Mouse (Mus musculus): ENCODE measurements at regions not wholly inside any gene's neighbourhood (a gene's known extent, or its start where the extent isn't known, plus 50 kb on each side); places are given as distances from the start of the nearest gene placed in this dataset.

DNA sequence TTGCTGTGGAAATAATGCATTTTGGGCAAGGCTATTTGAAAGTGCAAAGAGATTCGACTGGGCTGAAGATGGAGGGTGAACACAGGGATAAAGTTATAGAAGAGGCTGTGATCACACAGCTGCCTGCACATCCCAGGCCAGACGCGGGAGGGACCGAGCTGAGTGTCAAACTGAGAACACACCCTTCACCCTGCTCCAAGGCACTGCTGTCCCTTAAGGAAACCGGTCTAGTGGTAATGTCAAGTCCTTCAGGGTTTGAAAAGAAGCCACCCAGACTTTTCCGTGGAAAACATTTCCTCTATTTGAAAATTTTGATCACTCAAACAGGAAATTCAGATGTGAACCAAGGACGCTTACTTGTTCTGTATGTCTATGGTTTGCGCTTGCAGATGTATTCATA, 134.6 kb downstream of the Gm11011 start:
- intact Hi-C loops (cut with DNase I): no loop called here
- no peak for DNase-seq

DNA sequence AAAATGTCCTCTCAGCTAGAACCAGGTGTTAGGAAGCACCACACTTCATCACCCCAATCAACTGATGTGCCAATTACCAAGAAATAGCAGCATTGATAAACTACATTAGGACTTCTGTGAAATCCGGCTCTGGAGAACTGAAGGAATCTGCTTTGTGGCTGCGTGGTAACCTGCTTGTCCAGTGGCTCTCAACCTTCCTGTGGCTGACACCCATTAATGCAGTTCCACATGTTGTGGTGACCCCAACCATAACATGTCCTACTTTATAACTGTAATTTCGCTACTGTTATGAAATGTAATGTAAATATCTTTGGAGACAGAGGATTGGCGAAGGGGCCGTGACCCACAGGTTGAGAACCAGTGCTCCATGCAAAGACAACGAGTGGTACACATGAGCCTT, 136.7 kb downstream of the Gm11011 start:
- intact Hi-C loops (cut with DNase I): no loop called here
- DNase-seq: no peak

DNA sequence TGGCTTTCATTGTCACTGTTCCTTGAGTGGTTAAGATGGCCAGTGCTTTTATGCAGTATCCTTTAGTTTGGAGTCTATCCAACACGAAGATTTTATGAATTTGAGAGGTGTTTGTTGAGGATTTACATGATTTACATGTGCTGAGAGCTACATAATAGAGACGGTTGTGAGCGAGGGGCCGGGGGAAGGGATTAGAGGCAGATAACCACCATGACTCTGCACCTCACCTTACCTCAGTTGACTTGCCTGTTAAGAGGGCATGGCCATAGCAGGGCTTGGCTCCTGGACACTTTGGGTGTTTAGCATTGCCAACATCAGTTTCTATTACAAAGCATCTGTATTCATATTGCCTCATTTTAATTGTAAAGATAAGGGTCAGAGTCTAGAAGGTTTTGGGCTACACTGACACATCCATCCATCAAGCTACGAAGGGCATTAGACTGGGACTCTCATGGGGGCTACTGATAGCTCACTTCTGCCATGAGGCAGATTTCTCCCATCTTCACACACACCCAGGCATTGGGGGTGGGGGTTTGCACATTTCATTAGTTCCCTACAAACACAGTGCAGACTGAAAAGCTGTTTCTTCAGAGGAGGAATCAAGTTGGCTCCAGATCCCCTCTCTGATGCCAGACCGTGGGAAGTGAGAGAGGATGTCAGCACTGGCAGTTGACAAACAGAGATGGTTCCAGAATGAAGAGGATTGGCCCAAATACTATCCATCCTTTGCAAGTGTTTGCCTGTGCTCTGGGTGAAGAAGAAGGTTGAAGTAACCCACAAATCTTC, 139.9 kb downstream of the Gm11011 start:
- DNase-seq: no peak
- intact Hi-C loops (cut with DNase I): no loop called here

DNA sequence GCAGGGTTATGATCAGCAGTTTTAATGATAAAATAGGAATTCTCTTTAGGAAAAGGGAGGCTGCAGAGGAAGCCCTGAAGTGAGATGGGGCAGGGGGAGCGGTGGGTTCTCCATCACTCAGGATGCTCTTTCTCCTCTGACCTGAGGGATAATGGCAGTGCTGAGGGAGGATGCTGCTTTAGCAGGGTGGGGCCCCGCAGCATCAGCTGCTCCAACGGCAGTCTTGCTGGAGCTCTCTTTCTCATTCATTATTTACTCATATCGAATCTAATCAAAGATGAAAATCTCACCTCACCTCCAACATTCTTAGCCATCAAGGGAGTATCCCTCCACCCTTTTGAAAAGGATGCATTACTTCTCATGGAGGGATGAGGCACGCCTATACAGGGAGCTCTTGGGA, 141.7 kb downstream of the Gm11011 start:
- no peak for DNase-seq
- intact Hi-C loops (cut with DNase I): no loop called here

DNA sequence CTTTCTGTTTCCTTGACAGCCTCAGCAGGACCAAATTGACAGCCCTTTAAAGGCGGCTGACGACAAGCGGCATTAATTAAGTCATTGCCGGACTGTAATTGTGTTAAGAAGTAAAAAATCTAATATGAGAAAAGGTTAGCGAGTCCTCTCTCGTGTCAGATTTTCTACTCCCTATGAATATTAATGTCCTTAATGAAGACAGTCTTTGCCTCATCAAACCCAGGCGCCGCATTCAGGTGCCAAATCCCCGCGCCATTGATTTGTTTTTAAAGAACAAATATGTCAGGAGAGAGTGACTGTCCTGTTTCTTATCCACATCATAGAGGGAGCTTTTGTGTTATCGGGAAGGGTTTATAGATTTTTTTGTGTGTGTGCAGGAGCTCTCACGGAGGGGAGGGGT, 142.2 kb downstream of the Gm11011 start:
- no peak for DNase-seq
- intact Hi-C loops (cut with DNase I): no loop called here

DNA sequence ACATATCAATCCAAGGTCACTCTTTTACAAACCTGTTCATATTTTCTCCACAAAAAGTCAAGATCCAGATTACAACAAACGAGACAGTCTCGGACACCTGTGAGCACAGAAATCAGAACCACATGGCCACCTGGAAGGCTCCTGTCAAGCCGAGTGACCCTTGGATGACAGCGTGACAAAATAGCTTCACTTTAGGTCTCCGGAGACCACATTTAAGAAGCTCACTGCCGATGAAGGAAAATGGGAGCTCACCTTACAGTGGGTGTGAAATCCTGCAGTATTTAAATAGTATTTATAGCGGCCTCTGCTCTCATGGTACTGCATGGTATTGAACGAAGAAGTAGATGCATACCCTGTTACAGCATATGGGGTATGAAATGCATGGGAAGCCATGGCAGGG, 144.3 kb downstream of the Gm11011 start:
- no peak for DNase-seq
- intact Hi-C loops (cut with DNase I): no loop called here

DNA sequence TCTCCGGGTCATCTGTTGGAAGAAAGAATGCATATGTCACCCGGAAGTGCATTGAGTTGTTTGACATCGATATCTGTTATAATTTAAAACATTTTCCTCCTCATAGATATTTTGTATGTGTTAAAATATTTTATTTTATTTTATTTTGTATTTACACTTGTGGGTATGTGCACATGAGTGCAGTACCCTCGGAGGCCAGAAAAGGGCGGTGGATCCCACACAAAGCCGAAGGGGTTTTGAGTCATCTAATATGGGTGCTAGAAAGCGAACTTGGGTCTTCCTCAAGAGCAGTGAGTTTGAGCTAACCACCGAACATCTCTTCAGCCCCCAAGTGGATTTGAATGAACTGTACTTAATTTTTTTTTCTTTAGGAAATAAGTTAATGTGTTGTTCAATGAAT, 156.0 kb downstream of the Gm11011 start:
- no peak for DNase-seq
- intact Hi-C loops (cut with DNase I): no loop called here

DNA sequence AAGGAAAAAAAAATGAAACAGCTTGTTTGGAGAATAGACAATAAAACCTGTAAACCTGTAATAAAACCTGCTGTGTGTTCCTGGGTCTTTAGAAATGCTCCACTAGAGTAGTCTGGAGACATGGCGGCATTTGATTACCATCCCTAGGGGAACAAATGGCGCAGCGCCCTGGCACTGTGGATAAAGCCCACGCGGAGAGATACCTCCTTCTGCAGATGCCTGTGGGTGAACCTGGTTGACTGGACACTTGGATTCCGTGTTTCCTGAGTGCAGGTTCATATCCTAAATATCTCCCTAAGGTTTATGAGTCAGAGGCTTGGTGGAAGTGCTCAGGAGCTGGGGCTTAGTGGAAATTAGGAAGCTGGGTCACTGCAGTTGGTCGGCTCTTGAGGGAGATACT, 158.1 kb downstream of the Gm11011 start:
- intact Hi-C loops (cut with DNase I): no loop called here
- DNase-seq: no peak

DNA sequence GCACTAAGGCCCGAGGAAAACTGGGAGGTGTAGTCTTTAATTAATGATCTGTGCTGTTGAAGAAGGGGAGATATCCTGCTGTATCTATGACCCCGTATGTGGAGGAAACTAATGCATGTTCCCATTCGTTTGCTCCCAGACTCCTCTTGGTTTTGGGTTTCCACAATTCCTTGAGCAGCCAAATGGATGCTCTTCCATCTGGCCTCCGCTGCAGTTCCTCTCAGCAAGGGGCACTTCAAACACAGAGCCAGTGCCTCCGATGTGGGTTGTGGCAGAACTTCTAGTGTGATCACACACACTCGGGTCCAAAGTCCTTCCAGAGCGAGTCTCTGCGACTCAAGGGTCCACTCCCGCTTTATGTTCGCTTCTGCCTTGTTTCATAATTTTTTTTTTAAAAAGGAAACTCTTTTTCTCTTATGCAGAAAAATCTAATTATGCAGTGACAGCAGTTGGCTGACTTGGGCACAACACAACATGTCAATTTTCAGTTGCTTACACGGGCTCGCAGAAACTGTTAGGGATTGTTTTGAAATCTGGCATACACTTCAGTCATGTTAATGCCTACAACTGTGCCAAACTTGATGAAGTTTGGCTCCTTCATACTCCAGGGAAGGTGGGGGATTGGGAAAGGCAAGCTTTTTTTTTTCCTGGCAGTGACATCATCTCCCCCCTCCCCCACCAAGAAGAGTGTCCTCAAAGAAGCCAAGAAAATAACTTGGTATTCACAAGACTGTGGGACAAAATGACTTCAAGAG, 163.2 kb downstream of the Gm11011 start:
- DNase-seq: peak in 1 of 2 experiments; percentile 12
- intact Hi-C loops (cut with DNase I): no loop called here

DNA sequence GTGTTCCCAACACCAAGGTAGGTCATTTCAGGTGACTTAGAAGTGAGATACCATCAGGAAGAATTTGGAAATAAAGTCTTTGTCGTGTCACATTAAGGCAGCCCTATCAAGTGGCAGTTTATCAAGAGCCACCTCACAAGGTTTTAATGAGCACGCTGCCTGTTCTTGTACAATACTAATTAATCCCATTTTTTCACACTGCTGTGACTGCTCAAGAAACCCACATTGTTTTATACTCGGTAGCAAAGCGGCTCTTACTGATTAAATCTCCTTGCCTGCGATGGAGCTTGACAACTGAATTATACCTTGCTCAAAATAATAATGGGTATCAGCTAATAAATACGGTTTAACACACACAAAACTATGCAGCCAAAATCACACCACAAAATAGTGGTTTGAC, 175.2 kb downstream of the Gm11011 start:
- intact Hi-C loops (cut with DNase I): no loop called here
- no peak for DNase-seq

DNA sequence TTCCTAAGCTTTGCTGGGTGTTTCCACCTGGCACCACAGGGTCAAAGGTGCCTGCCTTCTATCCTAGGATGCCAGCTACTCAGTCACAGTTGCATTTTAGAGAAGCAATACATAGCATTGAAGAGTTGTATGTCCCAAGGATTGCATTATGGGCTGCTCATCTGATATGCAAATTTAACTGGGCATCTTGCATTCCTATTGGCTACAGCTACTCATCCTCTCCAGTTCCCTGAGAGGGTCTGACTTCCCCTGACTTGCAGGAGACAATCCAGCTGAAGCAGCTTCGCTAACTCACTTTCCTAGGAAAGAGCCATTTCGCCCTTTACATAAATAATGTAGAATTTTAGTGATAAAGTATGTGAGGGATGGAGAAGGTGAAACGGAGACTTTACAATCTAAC, 177.5 kb downstream of the Gm11011 start:
- DNase-seq: no peak
- intact Hi-C loops (cut with DNase I): no loop called here

DNA sequence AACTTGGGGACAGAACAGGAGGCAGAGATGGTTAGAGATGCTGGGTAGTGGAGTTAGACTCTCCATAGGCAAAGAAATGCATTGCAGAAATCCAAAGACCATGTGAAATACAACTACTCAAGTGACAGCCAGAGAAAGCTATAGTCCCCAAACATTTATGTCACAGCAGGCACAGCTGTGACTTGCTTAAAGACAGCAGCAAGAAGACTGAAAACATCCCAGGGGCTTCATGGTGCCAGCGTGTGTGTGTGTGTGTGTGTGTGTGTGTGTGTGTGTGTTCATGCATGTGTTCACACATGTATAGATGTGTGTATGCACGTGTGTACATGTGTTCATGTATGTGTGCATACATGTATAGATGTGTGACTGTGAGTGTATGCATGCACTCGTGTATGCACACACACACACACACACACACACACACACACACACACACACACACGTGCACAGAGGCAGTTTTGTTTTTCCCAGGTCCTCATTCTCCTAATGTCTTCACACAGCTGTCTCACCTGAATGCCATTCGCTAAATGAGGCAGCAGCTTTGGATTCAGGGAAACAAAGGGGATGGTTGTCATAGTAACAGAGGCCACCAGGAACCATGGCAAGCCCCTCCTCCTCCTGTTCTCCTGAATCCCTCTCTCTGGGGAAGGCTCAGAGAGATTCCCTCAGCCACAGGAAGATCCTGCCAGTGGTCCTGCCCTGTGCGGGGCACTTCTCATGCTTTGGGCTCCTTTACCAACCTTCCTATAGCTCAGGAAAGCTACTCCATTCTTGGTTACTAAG, 182.4 kb downstream of the Gm11011 start:
- intact Hi-C loops (cut with DNase I): no loop called here
- no peak for DNase-seq

DNA sequence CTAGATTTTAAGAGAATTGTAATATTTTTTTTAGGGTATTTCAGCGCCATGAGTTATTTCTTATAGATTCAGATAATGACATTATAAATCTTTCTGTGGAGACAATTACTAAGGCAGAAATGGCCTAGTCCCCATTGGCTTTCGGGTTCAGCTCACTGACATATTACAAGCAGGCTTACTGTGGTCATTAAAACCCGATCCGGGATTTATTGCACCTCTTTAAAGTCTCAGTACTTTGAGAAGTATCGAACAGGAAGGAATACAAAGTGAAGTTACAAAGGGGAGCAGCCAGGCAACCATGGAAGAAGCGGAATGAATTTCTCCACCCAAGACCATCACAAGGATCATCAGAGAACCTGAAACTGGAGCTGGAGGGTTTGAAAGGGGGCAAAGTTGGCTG, 189.8 kb downstream of the Gm11011 start:
- no peak for DNase-seq
- intact Hi-C loops (cut with DNase I): no loop called here

DNA sequence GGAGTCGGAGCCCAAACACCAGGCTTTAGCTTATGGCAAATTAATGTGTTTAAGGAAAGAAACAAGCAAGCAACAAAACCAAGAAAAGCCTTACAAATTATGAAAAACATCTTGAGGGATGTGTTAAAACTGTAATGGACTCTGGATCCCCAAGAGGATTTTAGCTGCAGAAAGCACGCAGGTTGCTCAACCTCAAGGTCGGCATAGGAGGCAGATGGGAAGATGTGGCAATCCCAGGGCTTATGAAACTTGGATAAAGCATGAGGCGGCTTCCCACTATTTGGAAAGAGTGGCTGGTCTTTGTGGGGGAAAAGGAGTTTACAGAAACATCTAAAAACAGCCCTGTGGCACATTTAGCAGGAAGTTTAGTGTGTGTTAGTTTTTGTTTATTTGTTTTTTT, 190.5 kb downstream of the Gm11011 start:
- intact Hi-C loops (cut with DNase I): no loop called here
- no peak for DNase-seq

DNA sequence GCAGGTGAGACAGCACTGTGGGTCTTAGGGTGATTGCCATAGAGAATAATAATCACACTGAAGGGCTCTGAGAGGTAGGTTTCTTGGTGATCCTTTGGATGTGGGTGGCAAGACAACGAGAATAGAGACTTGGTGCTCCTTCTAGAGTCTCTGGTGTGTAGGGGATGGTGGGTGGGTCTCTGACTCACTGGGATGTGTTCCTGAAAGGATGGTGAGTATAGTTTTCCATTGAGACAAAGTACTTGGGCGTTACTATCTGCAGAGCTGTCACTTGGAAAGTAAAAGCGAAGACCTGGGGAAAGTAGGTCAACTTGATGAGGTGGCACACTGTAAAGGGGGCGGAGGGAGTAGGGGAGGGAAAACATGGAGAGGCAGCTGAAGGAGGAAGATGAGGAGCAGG, 191.3 kb downstream of the Gm11011 start:
- intact Hi-C loops (cut with DNase I): no loop called here
- no peak for DNase-seq

DNA sequence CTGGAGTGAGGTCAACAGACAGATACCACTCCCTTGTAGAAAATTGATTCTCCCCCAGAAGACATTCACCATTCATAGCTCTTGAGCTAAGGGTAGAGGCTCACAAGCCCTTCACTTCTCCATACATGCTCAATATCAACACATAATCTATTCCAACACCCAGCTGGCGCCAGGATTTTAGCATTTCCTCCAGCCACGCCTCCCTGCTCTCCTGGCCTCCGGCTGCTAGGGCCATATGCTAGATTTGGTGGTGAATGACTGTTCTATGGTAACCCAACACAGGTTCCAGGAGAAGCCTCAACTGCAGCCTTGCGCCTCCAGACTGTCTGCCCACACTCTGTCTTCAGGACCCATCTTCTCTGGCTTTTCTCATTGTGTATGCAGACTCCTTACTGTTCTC, 197.9 kb downstream of the Gm11011 start:
- intact Hi-C loops (cut with DNase I): no loop called here
- no peak for DNase-seq

DNA sequence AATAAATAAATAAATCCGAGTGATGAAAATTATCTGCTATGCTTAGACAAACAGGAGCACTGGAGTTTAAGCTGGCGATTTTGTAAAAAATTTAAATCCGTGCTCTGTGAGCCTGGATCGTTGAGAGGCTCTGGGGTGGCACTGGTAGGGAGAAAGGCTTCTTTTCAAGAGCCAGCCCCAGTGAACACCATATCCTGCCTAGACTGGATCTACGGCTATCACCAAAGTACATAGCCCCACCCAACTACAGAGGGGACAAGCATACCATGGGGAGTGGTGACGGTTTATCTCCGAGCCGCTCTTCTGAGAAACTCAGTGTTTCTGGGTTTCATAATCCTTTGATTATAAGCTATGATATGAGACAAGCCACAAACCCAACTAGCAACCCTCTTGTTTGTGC, 199.0 kb downstream of the Gm11011 start:
- DNase-seq: no peak
- intact Hi-C loops (cut with DNase I): no loop called here

DNA sequence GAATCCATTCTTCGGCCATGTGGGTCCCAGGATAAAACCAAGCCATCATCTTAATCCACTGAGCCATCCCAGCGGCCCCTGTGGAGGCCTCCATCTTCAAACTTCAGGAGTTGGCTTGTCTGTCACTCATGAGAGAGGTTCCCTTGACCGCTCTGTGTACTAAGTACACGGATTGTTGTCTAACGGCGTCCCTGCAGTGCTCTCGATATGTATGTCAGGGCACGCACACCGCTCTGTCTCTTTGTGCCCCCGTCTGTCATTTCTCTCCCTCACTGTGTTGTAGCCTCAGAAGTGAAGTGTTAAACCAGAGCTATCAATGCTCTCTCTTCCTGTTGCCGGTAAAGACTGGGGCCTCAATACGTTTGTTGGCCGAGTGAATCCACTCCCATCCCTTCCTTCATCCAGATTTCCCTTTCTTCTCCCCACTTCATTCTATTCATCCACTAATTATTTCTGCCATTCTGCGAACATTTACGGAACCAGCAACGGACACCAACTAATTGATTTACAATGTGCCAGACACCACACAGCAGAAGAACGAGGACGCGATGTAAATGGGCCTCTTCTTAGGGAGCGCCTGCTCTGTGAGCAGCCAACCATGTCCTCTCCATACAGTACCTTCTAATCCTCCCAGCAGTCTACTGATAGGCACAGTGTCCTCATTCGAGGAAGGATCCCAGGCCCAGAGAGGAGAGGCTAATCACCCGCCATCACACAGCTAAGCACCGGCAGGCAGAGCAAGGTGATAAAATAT, 199.6 kb downstream of the Gm11011 start:
- no peak for DNase-seq
- intact Hi-C loops (cut with DNase I): no loop called here

DNA sequence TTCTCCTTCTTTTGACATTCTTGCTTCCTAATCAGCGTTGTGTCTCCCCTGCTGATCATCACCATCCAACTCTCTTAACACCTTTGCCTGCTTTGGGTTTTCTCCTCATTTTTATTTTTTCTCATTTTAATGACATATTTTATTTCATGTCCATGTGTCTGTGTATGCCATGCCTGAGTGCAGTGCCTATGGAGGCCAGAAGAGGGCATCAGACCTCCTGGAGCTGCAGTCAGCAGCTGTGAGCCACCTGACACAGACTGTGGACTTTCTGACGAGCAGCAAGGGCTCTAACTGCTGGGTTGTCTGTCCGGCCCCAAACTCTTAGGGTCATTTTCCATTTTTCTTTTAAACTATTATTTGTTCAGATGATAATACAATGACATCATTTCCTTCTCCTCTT, 203.8 kb downstream of the Gm11011 start:
- intact Hi-C loops (cut with DNase I): no loop called here
- DNase-seq: no peak

DNA sequence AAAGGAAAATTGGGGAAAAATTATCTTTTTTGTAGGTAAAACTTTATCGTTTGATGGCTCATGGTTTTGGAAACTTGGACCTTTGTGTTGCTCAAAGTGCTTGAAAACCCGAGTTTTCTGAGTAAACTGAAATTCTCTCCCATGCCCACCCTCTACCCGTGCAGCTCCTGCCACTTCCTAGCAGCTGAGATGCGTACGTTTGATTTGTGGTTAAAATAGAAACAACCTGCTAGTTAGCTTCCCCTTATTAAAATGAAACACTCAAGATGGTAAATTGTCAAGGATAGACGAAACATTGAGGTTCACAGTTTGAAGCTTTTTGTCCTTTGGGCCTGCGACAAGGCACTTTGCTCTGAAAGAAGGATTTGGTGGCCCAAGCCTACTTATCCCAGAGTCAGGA, 214.5 kb downstream of the Gm11011 start:
- intact Hi-C loops (cut with DNase I): no loop called here

DNA sequence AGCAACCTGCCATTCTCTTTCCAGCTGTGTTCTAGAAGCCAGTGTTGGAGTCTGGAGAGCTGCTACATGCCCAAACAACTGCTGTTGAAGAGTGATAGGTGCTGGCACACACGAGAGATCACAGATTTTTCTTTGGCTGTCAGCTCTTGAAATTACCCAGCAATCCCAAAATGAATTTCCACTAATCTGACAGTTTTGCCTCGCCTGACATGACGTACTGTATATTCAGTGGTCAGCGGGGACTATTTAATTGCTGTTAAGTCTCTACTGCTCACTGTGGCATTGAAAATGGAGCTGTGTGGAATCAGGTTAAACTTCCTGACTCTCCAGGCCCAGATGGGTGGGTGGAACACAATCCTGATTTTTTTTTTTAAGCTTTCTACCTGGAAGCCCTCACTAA, 222.5 kb downstream of the Gm11011 start:
- no peak for DNase-seq
- intact Hi-C loops (cut with DNase I): no loop called here

More for the DNA sequence above, 214.5 kb downstream of the Gm11011 start:
- DNase-seq: no peak

Measured in heart, postnatal 14 days (tissue).